Mouse (Mus musculus) hindbrain, embryonic 14.5 days (tissue): ENCODE measurements at regions not wholly inside any gene's neighbourhood (a gene's known extent, or its start where the extent isn't known, plus 50 kb on each side); places are given as distances from the start of the nearest gene placed in this dataset.

Source experiments
- ATAC-seq: fragments of 200-750 bp; cut with Nextera tagmentation; 2 replicates; pipeline ENCODE4 v1.8.0; 2017; ENCODE audit warnings: moderate number of reproducible peaks, mild to moderate bottlenecking, moderate TSS enrichment, moderate library complexity; ENCODE audit not compliant: low FRiP score
- DNase-seq: peaks from one replicate; pipeline ENCODE4 v3.0.0-alpha.2; 2015; ENCODE audit warnings: low spot score
- H3K27ac ChIP-seq: fragments of 300-500 bp; sonication (generic); 2 replicates; pipeline ENCODE4 v1.5.1; 2014; ENCODE audit warnings: mild to moderate bottlenecking, moderate library complexity
- H3K27me3 ChIP-seq: fragments of 300-500 bp; sonication (generic); 2 replicates; pipeline ENCODE4 v1.6.1; 2014; ENCODE audit warnings: mild to moderate bottlenecking, low read length, mixed read lengths; ENCODE audit not compliant: control insufficient read depth, insufficient read depth
- H3K36me3 ChIP-seq: fragments of 300-500 bp; sonication (generic); replicated peaks from 2 replicates; pipeline ENCODE4 v1.6.1; 2014; ENCODE audit not compliant: control insufficient read depth, insufficient read depth
- H3K4me1 ChIP-seq: fragments of 300-500 bp; sonication (generic); replicated peaks from 2 replicates; pipeline ENCODE4 v1.6.1; 2014; ENCODE audit warnings: antibody characterized with exemption, low read length, mixed read lengths; ENCODE audit not compliant: control insufficient read depth, insufficient read depth
- H3K4me2 ChIP-seq: fragments of 300-500 bp; sonication (generic); replicated peaks from 2 replicates; pipeline ENCODE4 v1.6.1; 2014; ENCODE audit warnings: mild to moderate bottlenecking, moderate library complexity
- H3K4me3 ChIP-seq: fragments of 300-500 bp; sonication (generic); replicated peaks from 2 replicates; pipeline ENCODE4 v1.5.1; 2014; ENCODE audit warnings: mild to moderate bottlenecking, low read length
- H3K9ac ChIP-seq: fragments of 300-500 bp; sonication (generic); 2 replicates; pipeline ENCODE4 v1.6.1; 2014
- H3K9me3 ChIP-seq: fragments of 300-500 bp; sonication (generic); 2 replicates; pipeline ENCODE4 v1.6.1; 2016; ENCODE audit warnings: low read length; ENCODE audit not compliant: control insufficient read depth
- WGBS: fragments of 180-500 bp; shearing (Covaris S2); extraction: QIAGEN DNeasy Blood & Tissue Kit; methylation state at CpG from one replicate; pipeline ENCODE4 v1.1.7; 2014; 5-methylcytosine and 5-hydroxymethylcytosine counted together

DNA sequence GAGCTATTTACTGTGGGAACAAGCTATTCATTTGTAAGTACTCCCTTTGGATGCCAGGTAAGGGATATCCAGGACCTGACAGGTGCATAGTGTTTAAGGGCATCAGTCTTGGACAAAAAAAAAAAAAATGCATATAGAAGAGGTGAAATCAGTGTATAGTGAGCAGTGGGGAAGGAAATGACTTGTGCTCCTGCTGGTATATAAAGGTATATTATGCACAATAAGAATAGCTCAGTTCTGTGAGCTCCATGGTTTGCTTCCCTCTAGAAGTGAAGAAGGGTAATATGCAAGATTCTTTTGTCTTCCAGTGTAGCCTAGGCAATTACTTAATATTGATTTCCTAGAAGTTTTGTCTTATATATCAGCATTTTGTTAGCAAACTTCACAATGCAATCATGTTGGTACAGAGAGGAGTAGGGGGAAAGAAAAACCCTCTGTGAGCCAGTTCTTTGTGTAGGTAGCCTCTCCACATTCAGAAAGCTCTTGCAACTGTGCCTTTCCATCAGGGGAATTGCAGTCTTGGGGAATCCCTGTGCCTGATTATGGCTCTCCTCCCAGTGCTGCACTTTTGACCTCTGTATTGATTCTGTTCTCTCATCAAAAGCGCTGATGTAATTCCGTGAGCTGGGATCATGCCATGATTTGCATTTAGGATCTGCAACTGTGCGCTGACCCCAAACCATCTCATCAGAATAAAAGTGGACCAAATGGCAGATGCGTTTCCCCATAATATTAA lies 840.7 kb upstream of the Gm5150 start:
- Histone ChIP-seq H3K9me3 (no peaks in the 10 kb centered on the region), H3K4me1 (0 out of 2 replicates have a peak, but pooled peaks cover 8% of the 10 kb centered on the region), H3K9ac (no peak overlapping the region), H3K4me2 (no peak overlapping the region), H3K4me3 (no peak overlapping the region), H3K27me3 (no peaks in the 10 kb centered on the region), H3K36me3 (no peaks in the 10 kb centered on the region), H3K27ac (peak overlapping the region; percentile 75)
- 25% methylated on average over 4 of the region's 4 CpGs for WGBS
- DNase-seq = no peak
- ATAC-seq = peak; percentile 37; the same call in 1 of the 2 replicates

DNA sequence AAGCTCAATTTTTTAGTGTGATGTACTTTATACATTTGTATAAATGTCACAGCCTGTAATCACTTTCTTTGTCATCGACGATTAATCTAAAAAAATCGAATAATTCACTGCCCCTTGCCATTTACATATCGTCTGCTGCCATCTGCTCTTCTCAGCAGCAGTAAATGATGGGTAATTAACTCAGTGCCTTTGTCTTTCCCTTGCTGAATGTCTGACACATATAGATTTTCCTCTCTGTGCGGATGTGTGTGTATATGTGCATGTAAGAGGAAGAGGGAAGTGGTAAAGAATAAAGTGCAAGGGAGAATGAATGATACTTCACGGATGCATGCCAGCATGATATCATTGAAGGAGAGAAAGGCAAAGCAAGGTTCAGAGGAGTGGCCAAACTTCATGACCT lies 814.3 kb upstream of the Gm5150 start:
- Histone ChIP-seq H3K4me1 (peaks cover 18% of the 10 kb centered on the region), H3K27ac (peak overlapping the region; percentile 96), H3K4me2 (peak overlapping the region; percentile 43; the same call in 1 of the 2 replicates), H3K9ac (no peak overlapping the region), H3K9me3 (no peaks in the 10 kb centered on the region), H3K36me3 (no peaks in the 10 kb centered on the region), H3K27me3 (no peaks in the 10 kb centered on the region), H3K4me3 (no peak overlapping the region)
- no peak for DNase-seq
- 32% methylated on average over 6 of the region's 6 CpGs for WGBS
- ATAC-seq = peak; percentile 79

DNA sequence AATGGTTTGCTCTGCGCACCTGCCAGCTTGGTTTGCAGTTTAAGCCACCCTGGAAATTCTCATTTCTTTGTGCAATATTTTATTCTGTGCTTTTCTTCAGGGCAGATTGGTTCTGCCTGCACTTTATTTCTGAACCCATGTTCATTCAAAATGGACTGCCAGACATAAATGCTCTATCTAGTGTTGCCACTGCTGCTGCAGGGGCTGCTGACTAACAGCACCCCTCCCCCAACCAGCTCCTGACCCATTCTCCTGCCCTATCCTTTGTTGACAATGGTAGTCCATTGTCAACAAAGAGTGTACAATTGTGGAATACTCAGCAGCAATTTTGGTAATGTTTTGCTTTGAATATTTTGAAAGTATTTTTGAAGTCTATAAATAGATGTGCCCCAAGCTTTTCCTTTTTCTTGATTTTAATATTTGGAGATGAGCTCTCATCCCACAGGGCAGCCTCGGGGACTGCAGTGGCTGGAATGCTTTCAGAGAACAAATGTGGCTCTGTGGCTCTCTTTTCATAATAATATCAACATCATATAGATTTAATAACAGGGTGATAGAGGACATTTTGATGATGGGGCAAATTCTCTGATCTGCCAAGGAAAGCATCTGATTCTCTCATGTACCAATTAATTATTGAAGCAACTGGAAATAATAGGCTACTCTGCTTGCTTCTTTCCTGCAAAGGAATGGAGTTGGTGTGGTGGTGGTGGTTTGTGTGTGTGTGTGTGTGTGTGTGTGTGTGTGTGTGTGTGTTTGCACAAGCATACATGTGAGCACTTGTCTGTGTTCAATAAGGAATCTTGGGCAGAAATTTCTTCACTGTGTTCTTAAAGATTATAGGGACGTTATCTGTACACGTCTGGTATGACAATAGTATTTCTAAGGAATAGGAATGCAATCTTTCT lies 813.2 kb upstream of the Gm5150 start:
- Histone ChIP-seq H3K4me3 (no peak overlapping the region), H3K9me3 (no peaks in the 10 kb centered on the region), H3K27me3 (no peaks in the 10 kb centered on the region), H3K36me3 (no peaks in the 10 kb centered on the region), H3K27ac (peak overlapping the region; percentile 96), H3K4me1 (peaks cover 18% of the 10 kb centered on the region), H3K9ac (peak overlapping the region; percentile 58), H3K4me2 (peak overlapping the region; percentile 43)
- ATAC-seq (peak; percentile 87), DNase-seq (peak; percentile 58)
- WGBS = 48% methylated on average over 4 of the region's 4 CpGs

DNA sequence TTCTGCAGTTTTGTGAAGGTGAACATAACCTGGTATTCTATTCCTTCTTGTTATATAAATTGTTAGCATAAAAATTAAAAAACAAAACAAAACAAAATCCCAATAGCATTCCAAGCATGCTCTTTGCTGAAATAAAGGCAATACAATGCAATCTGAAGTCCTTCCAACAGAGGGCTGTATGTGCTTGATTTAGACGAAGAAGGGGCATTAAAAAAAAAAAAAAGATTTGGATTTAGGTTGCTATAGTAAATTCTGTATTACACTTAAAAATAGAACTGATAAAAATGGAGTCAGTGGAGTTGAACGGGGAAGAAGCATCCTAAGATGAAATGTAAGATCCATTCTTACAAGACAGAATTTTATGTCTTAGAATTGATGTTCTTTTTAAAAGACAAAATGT lies 810.6 kb upstream of the Gm5150 start:
- Histone ChIP-seq H3K9me3 (no peaks in the 10 kb centered on the region), H3K4me3 (no peak overlapping the region), H3K9ac (no peak overlapping the region), H3K27ac (no peak overlapping the region), H3K4me2 (no peak overlapping the region), H3K4me1 (peaks cover 18% of the 10 kb centered on the region), H3K27me3 (no peaks in the 10 kb centered on the region), H3K36me3 (no peaks in the 10 kb centered on the region)
- DNase-seq = peak; percentile 86
- peak; percentile 51; the same call in 1 of the 2 replicates for ATAC-seq
- WGBS = 17% methylated on average over 2 of the region's 2 CpGs

DNA sequence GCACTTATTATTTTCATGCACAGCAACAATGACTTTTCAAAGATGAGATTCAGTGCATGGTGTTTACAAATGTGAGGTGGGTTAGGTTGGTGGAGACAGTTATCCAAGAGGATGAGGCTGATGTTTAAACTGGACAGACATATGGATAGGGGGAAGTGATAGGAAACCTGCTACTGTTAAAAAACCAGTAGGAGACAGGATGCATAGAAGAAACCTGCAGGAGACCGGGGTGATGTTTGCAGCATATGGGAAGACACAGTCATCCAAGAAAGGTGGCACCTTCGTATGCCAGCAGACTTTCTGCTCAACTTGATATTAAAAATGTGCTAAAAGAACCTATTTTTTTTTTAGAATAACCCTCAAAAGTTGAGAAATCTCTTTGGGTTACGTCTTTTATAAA lies 809.9 kb upstream of the Gm5150 start:
- peak overlapping the region; percentile 57; the same call in 1 of the 2 replicates for H3K27ac ChIP-seq
- no peaks in the 10 kb centered on the region for H3K36me3 ChIP-seq
- H3K4me3 ChIP-seq = no peak overlapping the region
- peaks cover 19% of the 10 kb centered on the region for H3K4me1 ChIP-seq
- H3K9ac ChIP-seq = no peak overlapping the region
- H3K27me3 ChIP-seq = no peaks in the 10 kb centered on the region
- WGBS = 70% methylated on average over 3 of the region's 3 CpGs
- H3K4me2 ChIP-seq = no peak overlapping the region
- ATAC-seq = no peak
- DNase-seq = peak; percentile 22
- H3K9me3 ChIP-seq = no peaks in the 10 kb centered on the region

DNA sequence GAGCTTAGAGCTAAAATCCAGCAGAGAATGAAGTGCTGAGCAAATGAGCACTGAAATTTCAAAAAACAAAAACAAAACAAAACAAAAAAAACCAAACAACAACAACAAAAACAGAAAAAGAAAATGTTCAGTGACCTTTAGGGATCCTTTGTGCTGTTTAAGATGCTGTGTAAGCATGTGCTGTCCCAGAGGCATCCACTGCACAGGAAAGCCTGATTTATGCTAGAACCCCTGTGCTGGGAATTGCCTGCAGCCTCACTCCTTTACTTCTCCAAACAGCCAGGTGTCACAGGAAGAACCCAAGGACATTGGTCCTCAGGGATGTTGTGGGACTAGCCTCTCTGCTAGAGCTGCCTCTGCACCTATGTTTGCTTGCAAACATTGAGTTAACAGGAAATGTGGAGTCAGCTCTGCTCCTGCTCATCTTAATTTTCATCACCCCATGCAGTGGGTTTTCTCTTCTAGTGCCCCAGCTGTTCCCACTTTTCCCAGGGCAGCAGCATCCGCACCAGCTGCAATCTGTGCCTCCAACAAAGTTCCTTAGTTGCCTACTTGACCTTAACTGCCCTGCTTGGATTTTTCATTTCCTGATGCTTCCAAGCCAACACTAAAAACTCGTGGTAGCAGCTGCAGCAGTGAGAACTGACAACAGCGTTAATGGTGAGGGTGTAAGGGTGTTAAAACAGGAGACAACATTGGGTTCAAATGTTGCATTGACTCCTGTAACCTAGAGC lies 804.8 kb upstream of the Gm5150 start:
- no peak overlapping the region for H3K4me2 ChIP-seq
- no peak for ATAC-seq
- peak; percentile 23 for DNase-seq

DNA sequence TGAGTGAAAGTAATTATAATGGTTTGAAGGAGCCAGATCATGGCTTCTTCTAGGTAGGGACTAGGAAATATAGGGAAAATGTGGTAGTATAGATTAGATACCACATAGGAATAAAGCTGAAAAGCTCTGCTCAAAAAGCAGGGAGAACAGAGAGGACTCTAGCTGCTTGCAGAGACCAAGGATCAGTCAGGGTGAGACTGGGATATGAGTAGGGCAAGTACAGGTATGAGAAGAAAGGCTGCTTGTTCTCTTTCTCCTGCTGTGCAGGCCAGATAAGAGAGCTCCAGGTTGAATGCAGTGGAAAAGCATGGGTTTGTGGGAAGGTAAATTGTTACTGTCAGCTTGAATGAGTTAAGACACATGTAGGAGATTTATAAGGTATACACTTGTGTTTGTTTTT lies 797.4 kb upstream of the Gm5150 start:
- no peak overlapping the region for H3K4me2 ChIP-seq
- no peak for DNase-seq
- H3K9me3 ChIP-seq = no peaks in the 10 kb centered on the region
- no peaks in the 10 kb centered on the region for H3K36me3 ChIP-seq
- H3K9ac ChIP-seq = no peak overlapping the region
- no peak for ATAC-seq
- no peak overlapping the region for H3K4me3 ChIP-seq
- H3K27ac ChIP-seq = 0 out of 2 replicates have a peak overlapping the region, but pooled peaks have one; percentile 38
- no peaks in the 10 kb centered on the region for H3K27me3 ChIP-seq
- H3K4me1 ChIP-seq = no peaks in the 10 kb centered on the region

More for the DNA sequence above, 804.8 kb upstream of the Gm5150 start:
- Histone ChIP-seq H3K4me1 (peaks cover 9% of the 10 kb centered on the region; the same call in 1 of the 2 replicates), H3K9ac (no peak overlapping the region), H3K36me3 (no peaks in the 10 kb centered on the region), H3K9me3 (no peaks in the 10 kb centered on the region), H3K4me3 (no peak overlapping the region), H3K27ac (peak overlapping the region; percentile 29), H3K27me3 (no peaks in the 10 kb centered on the region)
- 36% methylated on average over 3 of the region's 3 CpGs for WGBS
